Mouse (Mus musculus) cerebellum, adult 2 months (tissue): ENCODE measurements around the gene Mok.

Source experiments
- CTCF ChIP-seq: fragments of 200-500 bp; IDR thresholded peaks from 2 replicates; pipeline ENCODE4 v1.5.1; 2011; ENCODE audit warnings: low read depth, mild to moderate bottlenecking, control low read depth, low read length, moderate library complexity, borderline replicate concordance; ENCODE audit not compliant: insufficient read depth
- POLR2A ChIP-seq: fragments of 200-500 bp; IDR thresholded peaks from 2 replicates; pipeline ENCODE4 v1.6.1; 2011; ENCODE audit warnings: low read length, control low read depth, borderline replicate concordance; ENCODE audit not compliant: insufficient read depth

GRCm38 (mm10) chr12:110816833-110817232, 23.9 kb downstream of the Mok start:
- TF ChIP-seq CTCF (no peak), POLR2A (no peak)
